Mouse (Mus musculus) MEL (cell line): ENCODE measurements at regions not wholly inside any gene's neighbourhood (a gene's known extent, or its start where the extent isn't known, plus 50 kb on each side); places are given as distances from the start of the nearest gene placed in this dataset.

Experiments used
- DNase-seq: peaks from one replicate; pipeline ENCODE4 v3.0.0; 2011; ENCODE audit warnings: low read depth, low spot score
- H3K27ac ChIP-seq: 2 replicates; pipeline ENCODE4 v1.5.1; 2012; ENCODE audit warnings: low read depth, mild to moderate bottlenecking, control low read depth, low read length, moderate library complexity; ENCODE audit not compliant: control insufficient read depth
- H3K27me3 ChIP-seq, 2 experiments: fragments of 150-350 bp in 1 of 2; sonication (generic) in 1 of 2; 2 replicates each; pipeline ENCODE4 v1.6.1; 2012; ENCODE audit warnings: low read length in 2 of 2, mild to moderate bottlenecking in 2 of 2, improper control_type of control experiment in 1 of 2, moderate library complexity in 1 of 2; ENCODE audit not compliant: insufficient read depth in 2 of 2, control insufficient read depth in 1 of 2
- H3K36me3 ChIP-seq, 2 experiments: 2 replicates each; pipeline ENCODE4 v1.6.1; 2012 to 2014; ENCODE audit warnings: low read length in 2 of 2, improper control_type of control experiment in 1 of 2, inconsistent platforms in 1 of 2, mild to moderate bottlenecking in 1 of 2; ENCODE audit not compliant: insufficient read depth in 2 of 2, control insufficient read depth in 1 of 2
- H3K4me1 ChIP-seq, 2 experiments: fragments of 150-350 bp in 1 of 2; sonication (generic) in 1 of 2; 2 replicates each; pipeline ENCODE4 v1.6.1; 2012; ENCODE audit warnings: low read length in 2 of 2, improper control_type of control experiment in 1 of 2, mild to moderate bottlenecking in 1 of 2; ENCODE audit not compliant: insufficient read depth in 2 of 2, control insufficient read depth in 1 of 2
- H3K4me3 ChIP-seq, 2 experiments: fragments of 150-350 bp in 1 of 2; sonication (generic) in 1 of 2; 2 replicates each; pipeline ENCODE4 v1.5.1; 2012; ENCODE audit warnings: low read depth in 2 of 2, low read length in 2 of 2, mild to moderate bottlenecking in 2 of 2, moderate library complexity in 2 of 2, control low read depth in 1 of 2, improper control_type of control experiment in 1 of 2; ENCODE audit not compliant: control insufficient read depth in 1 of 2, insufficient read depth in 1 of 2
- H3K79me2 ChIP-seq: 2 replicates; pipeline ENCODE4 v1.6.1; 2012; ENCODE audit warnings: mild to moderate bottlenecking, low read length, moderate library complexity; ENCODE audit not compliant: control insufficient read depth, poor library complexity, insufficient read depth
- H3K9ac ChIP-seq: 2 replicates; pipeline ENCODE4 v1.6.1; 2012; ENCODE audit warnings: low read depth, mild to moderate bottlenecking, control low read depth, low read length, moderate library complexity; ENCODE audit not compliant: control insufficient read depth, poor library complexity, severe bottlenecking
- H3K9me3 ChIP-seq: fragments of 150-350 bp; sonication (generic); replicated peaks from 2 replicates; pipeline ENCODE4 v1.6.1; 2012; ENCODE audit warnings: mild to moderate bottlenecking, low read length, improper control_type of control experiment, moderate library complexity; ENCODE audit not compliant: insufficient read depth
- BHLHE40 ChIP-seq: IDR thresholded peaks from 2 replicates; pipeline ENCODE4 v1.6.1; 2012; ENCODE audit warnings: low read depth, mild to moderate bottlenecking, inconsistent platforms, low read length, improper control_type of control experiment, borderline replicate concordance
- CHD2 ChIP-seq: IDR thresholded peaks from 2 replicates; pipeline ENCODE4 v1.6.1; 2011; ENCODE audit warnings: low read length, improper control_type of control experiment
- EP300 ChIP-seq, 2 experiments: IDR thresholded peaks; 2 replicates each; pipeline ENCODE4 v1.6.1; 2011; ENCODE audit warnings: improper control_type of control experiment in 2 of 2, low read length in 2 of 2, low read depth in 1 of 2, mild to moderate bottlenecking in 1 of 2
- ETS1 ChIP-seq: IDR thresholded peaks from 2 replicates; pipeline ENCODE4 v1.6.1; 2012; ENCODE audit warnings: low read depth, mild to moderate bottlenecking, inconsistent platforms, low read length, improper control_type of control experiment, moderate library complexity
- GABPA ChIP-seq: IDR thresholded peaks from 2 replicates; pipeline ENCODE4 v1.6.1; 2012; ENCODE audit warnings: low read depth, mild to moderate bottlenecking, inconsistent platforms, low read length, improper control_type of control experiment, moderate library complexity
- HCFC1 ChIP-seq: IDR thresholded peaks from 2 replicates; pipeline ENCODE4 v1.6.1; 2012; ENCODE audit warnings: low read depth, mild to moderate bottlenecking, inconsistent platforms, low read length, improper control_type of control experiment, moderate library complexity
- KAT2A ChIP-seq: conservative IDR thresholded peaks from 2 replicates; pipeline ENCODE4 v1.6.1; 2012; ENCODE audit warnings: low read depth, low read length, improper control_type of control experiment, inconsistent platforms
- MAZ ChIP-seq: IDR thresholded peaks from 2 replicates; pipeline ENCODE4 v1.6.1; 2012; ENCODE audit warnings: low read depth, mild to moderate bottlenecking, inconsistent platforms, low read length, improper control_type of control experiment
- MEF2A ChIP-seq: IDR thresholded peaks from 2 replicates; pipeline ENCODE4 v1.6.1; 2014; ENCODE audit warnings: low read depth, mild to moderate bottlenecking, inconsistent platforms, low read length, improper control_type of control experiment; ENCODE audit not compliant: poor library complexity, insufficient replicate concordance, severe bottlenecking; ENCODE audit errors: extremely low read depth
- MXI1 ChIP-seq: IDR thresholded peaks from 2 replicates; pipeline ENCODE4 v1.6.1; 2011; ENCODE audit warnings: mild to moderate bottlenecking, low read depth, low read length, improper control_type of control experiment
- MYC ChIP-seq: IDR thresholded peaks from 2 replicates; pipeline ENCODE4 v1.6.1; 2011; ENCODE audit warnings: low read depth, mild to moderate bottlenecking, low read length, improper control_type of control experiment, moderate library complexity
- NELFE ChIP-seq: IDR thresholded peaks from 2 replicates; pipeline ENCODE4 v1.6.1; 2011; ENCODE audit warnings: low read depth, low read length, improper control_type of control experiment
- POLR2A ChIP-seq, 2 experiments: IDR thresholded peaks; 2 replicates each; pipeline ENCODE4 v1.6.1; 2011 to 2012; ENCODE audit warnings: low read length in 2 of 2, mild to moderate bottlenecking in 2 of 2, control low read depth in 1 of 2, improper control_type of control experiment in 1 of 2, low read depth in 1 of 2, moderate library complexity in 1 of 2; ENCODE audit not compliant: control insufficient read depth in 1 of 2, insufficient read depth in 1 of 2, poor library complexity in 1 of 2
- RAD21 ChIP-seq: IDR thresholded peaks from 2 replicates; pipeline ENCODE4 v1.6.1; 2011; ENCODE audit warnings: mild to moderate bottlenecking, low read depth, low read length, improper control_type of control experiment
- SIN3A ChIP-seq: IDR thresholded peaks from 2 replicates; pipeline ENCODE4 v1.6.1; 2012; ENCODE audit warnings: low read length, improper control_type of control experiment, inconsistent platforms
- TCF12 ChIP-seq: IDR thresholded peaks from 2 replicates; pipeline ENCODE4 v1.6.1; 2014; ENCODE audit warnings: low read depth, mild to moderate bottlenecking, inconsistent platforms, low read length, improper control_type of control experiment, moderate library complexity
- ZC3H11A ChIP-seq: IDR thresholded peaks from 2 replicates; pipeline ENCODE4 v1.6.1; 2012; ENCODE audit warnings: low read depth, mild to moderate bottlenecking, inconsistent platforms, low read length, improper control_type of control experiment
- ZNF384 ChIP-seq: IDR thresholded peaks from 2 replicates; pipeline ENCODE4 v1.6.1; 2012; ENCODE audit warnings: low read depth, mild to moderate bottlenecking, inconsistent platforms, low read length, improper control_type of control experiment

- TF ChIP-seq BHLHE40 (no peak), MYC (no peak), MXI1 (no peak), ZC3H11A (no peak), CHD2 (no peak), KAT2A (no peak), NELFE (no peak), EP300 (IDR thresholded peaks at IDR 0.05; ENCODE audit: low read depth in 1 of 2, low read length in 2 of 2) (no peak), ZNF384 (no peak)
- TF ChIP-seq, all 39 proteins: peak for 0
- Histone ChIP-seq H3K4me3 (no peak overlapping the region), H3K27ac (no peak overlapping the region), H3K9ac (no peak overlapping the region), H3K36me3 (no peaks in the 10 kb centered on the region), H3K4me1 (no peaks in the 10 kb centered on the region), H3K79me2 (no peaks in the 10 kb centered on the region), H3K27me3 (no peaks in the 10 kb centered on the region), H3K9me3 (no peaks in the 10 kb centered on the region)
- no peak for DNase-seq
These were observed 1168.1 kb upstream of the Gje1 start for GRCm38 (mm10) chr10:15886150-15886549.

- H3K27ac ChIP-seq = no peak overlapping the region
- no peak overlapping the region for H3K4me3 ChIP-seq
- TF ChIP-seq POLR2A (IDR thresholded peaks at IDR 0.05; ENCODE audit: control insufficient read depth in 1 of 2, insufficient read depth in 1 of 2, low read depth in 1 of 2, low read length in 2 of 2, poor library complexity in 1 of 2) (no peak), MAZ (no peak), GABPA (no peak), KAT2A (no peak), MEF2A (no peak), HCFC1 (no peak), SIN3A (no peak), RAD21 (no peak), ETS1 (no peak), TCF12 (no peak), EP300 (IDR thresholded peaks at IDR 0.05; ENCODE audit: low read depth in 1 of 2, low read length in 2 of 2) (no peak), BHLHE40 (no peak)
- H3K36me3 ChIP-seq = no peaks in the 10 kb centered on the region
- no peaks in the 10 kb centered on the region for H3K9me3 ChIP-seq
- H3K9ac ChIP-seq = no peak overlapping the region
- no peak for DNase-seq
- no peaks in the 10 kb centered on the region for H3K4me1 ChIP-seq
- H3K27me3 ChIP-seq = no peaks in the 10 kb centered on the region
- no peaks in the 10 kb centered on the region for H3K79me2 ChIP-seq
These were observed 1150.0 kb upstream of the Gje1 start for GRCm38 (mm10) chr10:15868063-15868462.
